Mouse (Mus musculus): Measurements from ENCODE around the gene Cpa5.

GRCm38 (mm10) chr6:30562132-30562531 is 48.7 kb upstream of the Cpa5 start:
- TF ChIP-seq POLR2A (IDR thresholded peaks at IDR 0.05; ENCODE audit: insufficient read length, low read depth), result no peak
- TF ChIP-seq POLR2AphosphoS2 (IDR thresholded peaks at IDR 0.05; ENCODE audit: insufficient read length, low read depth), result no peak
- no peak for TF ChIP-seq MAX (IDR thresholded peaks at IDR 0.05; ENCODE audit: low read depth)
- TF ChIP-seq CEBPB (IDR thresholded peaks at IDR 0.05; ENCODE audit: insufficient read depth, poor library complexity, severe bottlenecking), result no peak
- peak; percentile 28 for TF ChIP-seq USF1 (IDR thresholded peaks at IDR 0.05; ENCODE audit: low read depth)
- no peak for TF ChIP-seq E2F4 (IDR thresholded peaks at IDR 0.05; ENCODE audit: insufficient read depth)
- peak in 2 of 3 experiments; percentile 90 to 93 for TF ChIP-seq MYOD1 (IDR thresholded peaks at IDR 0.05; ENCODE audit: control insufficient read depth in 1 of 3, insufficient read length in 2 of 3, low read depth in 2 of 3)
- TF ChIP-seq REST (IDR thresholded peaks at IDR 0.05; ENCODE audit: insufficient read depth, insufficient read length), result no peak
- peak; percentile 66 to 99 (median 92) for TF ChIP-seq MYOG (IDR thresholded peaks at IDR 0.05; ENCODE audit: control insufficient read depth in 1 of 3, insufficient read depth in 1 of 3, insufficient read length in 2 of 3, low read depth in 2 of 3)
- TF ChIP-seq SRF (IDR thresholded peaks at IDR 0.05; ENCODE audit: control insufficient read depth, insufficient read length, low read depth), result no peak
- peak; percentile 54 for TF ChIP-seq TCF12 (IDR thresholded peaks at IDR 0.05; ENCODE audit: insufficient read depth, poor library complexity, severe bottlenecking)
